8 mouse cellular contexts compared by ENCODE assay signal in genomic region chr15:89428821-89429351, GRCm38 (mm10). TPM values are rescaled to one million over a fixed set of nuclear protein-coding genes. Genes with fewer than 3 reads are reported as not detected.
DNase-seq lines count a peak whose midpoint lies in the region; ATAC-seq and TF ChIP-seq lines count a peak whose summit lies in the region.

No protein-coding gene starts in this region.

- no peak for TF ChIP-seq CTCF in lung, embryonic 14.5 days (IDR thresholded peaks at IDR 0.05; ENCODE audit: low read depth)

- no peak for DNase-seq in lung, embryonic 14.5 days
- DNase-seq in lung, postnatal 10 days = no peak
- DNase-seq in embryonic facial prominence, embryonic 11.5 days (ENCODE audit: low spot score) = no peak
- no peak for DNase-seq in right cerebral cortex, postnatal 36 days (ENCODE audit: low spot score in 2 of 2)
- DNase-seq in layer of hippocampus, adult 11-12 months (ENCODE audit: low spot score) = no peak
- DNase-seq in yolk sac, embryonic 10.5 days (ENCODE audit: low spot score) = no peak

- H3K4me3 ChIP-seq in lung, embryonic 14.5 days (ENCODE audit: low read depth, low read length) = peak overlapping the region; percentile 80
- peak overlapping the region; percentile 75 for H3K4me3 ChIP-seq in embryonic facial prominence, embryonic 11.5 days (ENCODE audit: low read depth, low read length)
- H3K4me3 ChIP-seq in intestine, embryonic 15.5 days (replicated peaks) = peak overlapping the region; percentile 81
- peak overlapping the region; percentile 77 for H3K4me3 ChIP-seq in neural tube, embryonic 13.5 days

- H3K36me3 ChIP-seq in lung, embryonic 14.5 days (ENCODE audit: insufficient read depth) = peaks cover 18% of the 10 kb centered on the region
- H3K36me3 ChIP-seq in embryonic facial prominence, embryonic 11.5 days (replicated peaks; ENCODE audit: control insufficient read depth, insufficient read depth, low read depth, low read length) = 0 out of 2 replicates have a peak, but pooled peaks cover 3% of the 10 kb centered on the region
- H3K36me3 ChIP-seq in intestine, embryonic 15.5 days = peaks cover 15% of the 10 kb centered on the region
- peaks cover 31% of the 10 kb centered on the region for H3K36me3 ChIP-seq in neural tube, embryonic 13.5 days

- 0 out of 2 replicates have a peak overlapping the region, but pooled peaks have one; percentile 12 for H3K27ac ChIP-seq in lung, embryonic 14.5 days (ENCODE audit: low read depth)
- H3K27ac ChIP-seq in embryonic facial prominence, embryonic 11.5 days (replicated peaks; ENCODE audit: low read depth, low read length) = no peak overlapping the region
- H3K27ac ChIP-seq in intestine, embryonic 15.5 days = peak overlapping the region; percentile 99; the same call in 1 of the 2 replicates
- peak overlapping the region; percentile 96 for H3K27ac ChIP-seq in neural tube, embryonic 13.5 days (replicated peaks)

- H3K4me1 ChIP-seq in lung, embryonic 14.5 days (ENCODE audit: insufficient read depth) = peaks cover 5% of the 10 kb centered on the region; the same call in 1 of the 2 replicates
- no peaks in the 10 kb centered on the region for H3K4me1 ChIP-seq in embryonic facial prominence, embryonic 11.5 days (ENCODE audit: control insufficient read depth, insufficient read depth, low read length)
- 0 out of 2 replicates have a peak, but pooled peaks cover 4% of the 10 kb centered on the region for H3K4me1 ChIP-seq in intestine, embryonic 15.5 days (replicated peaks)
- H3K4me1 ChIP-seq in neural tube, embryonic 13.5 days (replicated peaks) = peaks cover 33% of the 10 kb centered on the region

- 5% methylated on average over 22 of the region's 22 CpGs for WGBS in lung, embryonic 14.5 days
- WGBS in embryonic facial prominence, embryonic 11.5 days = 5% methylated on average over 22 of the region's 22 CpGs
- WGBS in intestine, embryonic 15.5 days = 5% methylated on average over 22 of the region's 22 CpGs
- 3% methylated on average over 22 of the region's 22 CpGs for WGBS in neural tube, embryonic 13.5 days

- no peaks in the 10 kb centered on the region for H3K9me3 ChIP-seq in lung, embryonic 14.5 days (ENCODE audit: low read depth, low read length)
- H3K9me3 ChIP-seq in embryonic facial prominence, embryonic 11.5 days (replicated peaks; ENCODE audit: control insufficient read depth, low read length) = no peaks in the 10 kb centered on the region
- no peaks in the 10 kb centered on the region for H3K9me3 ChIP-seq in intestine, embryonic 15.5 days
- no peaks in the 10 kb centered on the region for H3K9me3 ChIP-seq in neural tube, embryonic 13.5 days

- H3K27me3 ChIP-seq in lung, embryonic 14.5 days (ENCODE audit: insufficient read depth, low read length) = no peaks in the 10 kb centered on the region
- H3K27me3 ChIP-seq in embryonic facial prominence, embryonic 11.5 days (ENCODE audit: control insufficient read depth, insufficient read depth, low read length) = no peaks in the 10 kb centered on the region
- no peaks in the 10 kb centered on the region for H3K27me3 ChIP-seq in intestine, embryonic 15.5 days (replicated peaks)
- H3K27me3 ChIP-seq in neural tube, embryonic 13.5 days = no peaks in the 10 kb centered on the region

- H3K9ac ChIP-seq in lung, embryonic 14.5 days = peak overlapping the region; percentile 76
- peak overlapping the region; percentile 78 for H3K9ac ChIP-seq in embryonic facial prominence, embryonic 11.5 days (replicated peaks; ENCODE audit: low read length)
- H3K9ac ChIP-seq in intestine, embryonic 15.5 days = peak overlapping the region; percentile 83
- peak overlapping the region; percentile 87 for H3K9ac ChIP-seq in neural tube, embryonic 13.5 days

- H3K4me2 ChIP-seq in lung, embryonic 14.5 days = peak overlapping the region; percentile 92
- H3K4me2 ChIP-seq in embryonic facial prominence, embryonic 11.5 days (ENCODE audit: low read depth, low read length) = peak overlapping the region; percentile 93
- peak overlapping the region; percentile 88 for H3K4me2 ChIP-seq in intestine, embryonic 15.5 days (replicated peaks)
- H3K4me2 ChIP-seq in neural tube, embryonic 13.5 days = peak overlapping the region; percentile 95

- ATAC-seq in lung, embryonic 14.5 days (ENCODE audit: insufficient read depth) = peak; percentile 55
- ATAC-seq in embryonic facial prominence, embryonic 11.5 days (replicated peaks; ENCODE audit: insufficient number of reproducible peaks, low FRiP score, low TSS enrichment, low read depth) = peak; percentile 68
- peak; percentile 44 for ATAC-seq in intestine, embryonic 15.5 days
- peak; percentile 58 for ATAC-seq in neural tube, embryonic 13.5 days (ENCODE audit: low read depth)

RNA-seq across cellular contexts. Expression of gene C730034F03Rik, which starts 0.5 kb away (rescaled TPM):
- polyA plus RNA-seq in lung, embryonic 14.5 days (2014; fragmentation: Nextera tagmentation; extraction: Ambion mirVana) = 1.9 and 3.0 TPM in 2 replicates
- polyA plus RNA-seq in embryonic facial prominence, embryonic 11.5 days (2014; fragmentation: Nextera tagmentation; extraction: Ambion mirVana) = 0.63 and 2.3 TPM in 2 replicates
- polyA plus RNA-seq in intestine, embryonic 15.5 days (2015; fragmentation: Nextera tagmentation; extraction: Ambion mirVana) = 2.5 and 2.8 TPM in 2 replicates
- 6.1 and 7.3 TPM in 2 replicates for polyA plus RNA-seq in neural tube, embryonic 13.5 days (2015; fragmentation: Nextera tagmentation; extraction: Ambion mirVana)

RNA-seq across cellular contexts. Expression of gene Gm44502, which starts 0.6 kb away (rescaled TPM):
- 0.15 TPM in 1 of 2 replicates, not detected in the other for polyA plus RNA-seq in lung, embryonic 14.5 days (2014; fragmentation: Nextera tagmentation; extraction: Ambion mirVana)
- polyA plus RNA-seq in embryonic facial prominence, embryonic 11.5 days (2014; fragmentation: Nextera tagmentation; extraction: Ambion mirVana) = 0.15 TPM in 1 of 2 replicates, not detected in the other
- polyA plus RNA-seq in intestine, embryonic 15.5 days (2015; fragmentation: Nextera tagmentation; extraction: Ambion mirVana) = not detected in 2 replicates
- polyA plus RNA-seq in neural tube, embryonic 13.5 days (2015; fragmentation: Nextera tagmentation; extraction: Ambion mirVana) = 0.17 TPM in 1 of 2 replicates, not detected in the other

RNA-seq across cellular contexts. Expression of gene Chkb, which starts 0.8 kb away (rescaled TPM):
- polyA plus RNA-seq in lung, embryonic 14.5 days (2014; fragmentation: Nextera tagmentation; extraction: Ambion mirVana) = 45.9 and 48.3 TPM in 2 replicates
- 42.2 and 46.5 TPM in 2 replicates for polyA plus RNA-seq in embryonic facial prominence, embryonic 11.5 days (2014; fragmentation: Nextera tagmentation; extraction: Ambion mirVana)
- polyA plus RNA-seq in intestine, embryonic 15.5 days (2015; fragmentation: Nextera tagmentation; extraction: Ambion mirVana) = 52.6 and 61.8 TPM in 2 replicates
- 81.4 and 82.2 TPM in 2 replicates for polyA plus RNA-seq in neural tube, embryonic 13.5 days (2015; fragmentation: Nextera tagmentation; extraction: Ambion mirVana)

RNA-seq across cellular contexts. Expression of gene Cpt1b, which starts 3.2 kb away (rescaled TPM):
- 0.54 and 2.3 TPM in 2 replicates for polyA plus RNA-seq in lung, embryonic 14.5 days (2014; fragmentation: Nextera tagmentation; extraction: Ambion mirVana)
- polyA plus RNA-seq in embryonic facial prominence, embryonic 11.5 days (2014; fragmentation: Nextera tagmentation; extraction: Ambion mirVana) = 0.22 and 0.69 TPM in 2 replicates
- 0.47 and 0.69 TPM in 2 replicates for polyA plus RNA-seq in intestine, embryonic 15.5 days (2015; fragmentation: Nextera tagmentation; extraction: Ambion mirVana)
- polyA plus RNA-seq in neural tube, embryonic 13.5 days (2015; fragmentation: Nextera tagmentation; extraction: Ambion mirVana) = 0.73 and 1.7 TPM in 2 replicates

RNA-seq across cellular contexts. Expression of gene Syce3, which starts 18.6 kb away (rescaled TPM):
- not detected in 2 replicates for polyA plus RNA-seq in lung, embryonic 14.5 days (2014; fragmentation: Nextera tagmentation; extraction: Ambion mirVana)
- not detected in 2 replicates for polyA plus RNA-seq in embryonic facial prominence, embryonic 11.5 days (2014; fragmentation: Nextera tagmentation; extraction: Ambion mirVana)
- 0.72 TPM in 1 of 2 replicates, not detected in the other for polyA plus RNA-seq in intestine, embryonic 15.5 days (2015; fragmentation: Nextera tagmentation; extraction: Ambion mirVana)
- polyA plus RNA-seq in neural tube, embryonic 13.5 days (2015; fragmentation: Nextera tagmentation; extraction: Ambion mirVana) = not detected in 2 replicates
